Mouse (Mus musculus) bone marrow, adult 2 months (tissue): ENCODE measurements around the gene Sh3bgrl2. TPM values are rescaled to one million over a fixed set of nuclear protein-coding genes. Genes with fewer than 3 reads are reported as not detected.
"Not testable (repeated sequence)": the region's sequence is repeated elsewhere in the genome, so short reads cannot be mapped to it uniquely, and the experiment has no call there.

Source experiments
- H3K27ac ChIP-seq: fragments of 200-500 bp; 2 replicates; pipeline ENCODE4 v1.5.1; 2012; ENCODE audit warnings: low read depth, mild to moderate bottlenecking, control low read depth, inconsistent platforms, low read length; ENCODE audit not compliant: control insufficient read depth, poor library complexity, insufficient read depth
- H3K4me1 ChIP-seq: fragments of 200-500 bp; 2 replicates; pipeline ENCODE4 v1.6.1; 2011; ENCODE audit warnings: low read length; ENCODE audit not compliant: control insufficient read depth, insufficient read depth
- H3K4me3 ChIP-seq: fragments of 200-500 bp; replicated peaks from 2 replicates; pipeline ENCODE3; 2011; ENCODE audit warnings: mild to moderate bottlenecking, low read depth, low read length, control low read depth; ENCODE audit not compliant: control insufficient read depth
- CTCF ChIP-seq: fragments of 200-500 bp; IDR thresholded peaks from 2 replicates; pipeline ENCODE4 v1.5.1; 2011; ENCODE audit warnings: low read length, control low read depth; ENCODE audit not compliant: control insufficient read depth, insufficient read depth
- POLR2A ChIP-seq: fragments of 200-500 bp; IDR thresholded peaks from 2 replicates; pipeline ENCODE4 v1.6.1; 2011; ENCODE audit warnings: low read depth, mild to moderate bottlenecking, control low read depth, low read length, borderline replicate concordance; ENCODE audit not compliant: control insufficient read depth
- WGBS: fragments of 180-500 bp; shearing (Covaris S2); methylation state at CpG from one replicate; pipeline ENCODE4 v1.1.7; 2018; 5-methylcytosine and 5-hydroxymethylcytosine counted together
- polyA plus RNA-seq: library from polyadenylated mRNA; stranded (reverse); fragments of >200 nt; gene quantifications from 2 replicates; pipeline ENCODE4 v1.2.4, GENCODE M21; 2011; ENCODE audit warnings: low replicate concordance; ENCODE audit not compliant: missing spikeins, insufficient read depth, insufficient read length

Gene Sh3bgrl2
- polyA plus RNA-seq, result 3.9 and 6.8 TPM in 2 replicates

DNA sequence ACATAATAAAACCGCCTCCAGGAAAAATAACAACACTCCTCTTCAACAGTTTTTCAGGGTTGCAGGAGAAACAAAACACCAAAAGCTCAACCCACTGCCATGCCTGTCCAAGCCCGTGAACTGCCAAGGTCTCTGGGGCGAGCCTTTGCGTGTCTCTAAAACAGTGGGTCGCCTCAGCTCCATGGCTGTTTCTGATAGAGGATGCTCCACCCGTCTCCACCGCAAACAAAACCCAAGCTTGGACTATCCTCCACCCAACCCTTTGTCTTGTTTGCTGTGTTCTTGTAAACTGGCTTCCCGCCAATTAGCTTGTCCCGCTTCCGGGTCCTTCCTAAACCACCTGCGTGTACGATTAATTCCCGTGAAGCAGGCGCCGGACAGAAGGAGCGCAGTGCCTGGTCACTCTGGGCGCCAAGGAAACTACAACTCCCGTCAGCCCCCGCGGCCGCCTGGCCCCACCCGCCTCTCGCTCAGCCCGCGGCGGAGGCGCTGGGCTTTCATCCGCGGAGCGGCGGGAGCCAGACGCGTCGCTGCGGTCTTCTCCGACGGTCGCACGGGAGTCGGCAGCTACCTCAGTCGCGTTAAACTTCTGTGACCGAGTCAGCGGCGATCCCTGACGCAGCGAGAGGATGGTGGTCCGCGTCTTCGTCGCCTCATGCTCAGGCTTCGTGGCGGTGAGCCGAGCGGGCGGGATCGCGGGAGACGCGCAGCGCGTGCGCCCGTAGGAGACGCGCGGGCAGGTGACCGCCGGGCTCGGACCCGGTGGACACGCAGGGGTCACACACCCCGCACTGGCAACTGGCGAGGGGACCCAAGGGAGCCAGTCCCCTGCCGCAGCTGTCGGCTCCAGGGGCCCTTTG lies at the start of gene Sh3bgrl2:
TSS of gene Sh3bgrl2 (plus strand) at position 498 of the 860 bp plus-strand sequence.
- Histone ChIP-seq H3K4me3 (peak within 1 kb of the TSS; percentile 56), H3K4me1 (no peaks in the 10 kb centered on the region), H3K27ac (no peak within 1 kb of the TSS; the same call in 1 of the 2 replicates)
- TF ChIP-seq POLR2A, result peak; percentile 52; the same call in 1 of the 2 replicates
- TF ChIP-seq CTCF, result no peak
- 8% methylated on average over 76 of the region's 76 CpGs for WGBS

GRCm38 (mm10) chr9:83519081-83519480 lies 29.0 kb upstream of the Sh3bgrl2 start:
- not testable (repeated sequence) for H3K4me1 ChIP-seq, H3K27ac ChIP-seq, H3K4me3 ChIP-seq
- 85% methylated on average over 5 of the region's 5 CpGs for WGBS

- no peaks in the 10 kb centered on the region for H3K4me1 ChIP-seq
- no peak overlapping the region for H3K4me3 ChIP-seq
- TF ChIP-seq POLR2A (no peak), CTCF (no peak)
- WGBS, result 68% methylated on average over 6 of the region's 6 CpGs
- no peak overlapping the region for H3K27ac ChIP-seq
Observed at GRCm38 (mm10) chr9:83519510-83520155, 28.5 kb upstream of the Sh3bgrl2 start.

- WGBS, result 86% methylated on average over 7 of the region's 7 CpGs
- no peak overlapping the region for H3K27ac ChIP-seq
- no peak overlapping the region for H3K4me3 ChIP-seq
- TF ChIP-seq CTCF, result no peak
- TF ChIP-seq POLR2A, result no peak
- no peaks in the 10 kb centered on the region for H3K4me1 ChIP-seq
Observed at GRCm38 (mm10) chr9:83527341-83528060, 20.6 kb upstream of the Sh3bgrl2 start.

DNA sequence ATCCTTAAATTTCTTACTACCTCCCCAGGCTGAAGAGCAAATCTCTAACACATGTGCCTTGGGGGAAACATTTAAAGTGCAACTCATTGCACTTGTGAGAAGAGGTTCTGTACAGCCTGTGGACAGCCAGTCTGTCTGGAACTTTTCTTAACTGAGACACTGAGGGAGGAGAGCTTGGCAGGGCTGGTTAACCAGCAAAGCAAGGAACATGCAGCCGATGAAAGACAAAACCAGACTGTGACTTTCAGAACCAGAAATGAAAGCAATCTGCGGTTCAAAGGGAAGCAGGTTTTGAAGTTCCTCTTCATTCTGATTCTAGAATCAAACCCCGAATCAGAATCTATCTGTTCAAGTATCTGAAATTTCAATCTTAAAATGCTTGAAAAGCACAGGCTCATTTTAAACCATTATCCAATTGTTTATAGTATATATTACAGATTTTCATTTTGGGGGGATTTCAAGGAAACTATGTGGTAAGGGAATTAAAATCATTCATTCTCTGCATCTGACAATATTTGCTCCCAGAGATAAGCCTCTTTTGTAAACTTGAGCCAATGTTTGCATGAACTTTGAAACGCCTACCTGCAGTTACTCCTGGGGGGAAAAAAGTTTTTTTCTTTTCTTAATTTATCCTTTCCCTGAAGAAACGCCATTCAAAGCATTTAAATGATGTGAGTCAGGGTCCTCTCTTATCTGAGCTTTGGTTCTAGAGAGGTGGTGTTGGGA lies 14.9 kb upstream of the Sh3bgrl2 start:
- no peaks in the 10 kb centered on the region for H3K4me1 ChIP-seq

DNA sequence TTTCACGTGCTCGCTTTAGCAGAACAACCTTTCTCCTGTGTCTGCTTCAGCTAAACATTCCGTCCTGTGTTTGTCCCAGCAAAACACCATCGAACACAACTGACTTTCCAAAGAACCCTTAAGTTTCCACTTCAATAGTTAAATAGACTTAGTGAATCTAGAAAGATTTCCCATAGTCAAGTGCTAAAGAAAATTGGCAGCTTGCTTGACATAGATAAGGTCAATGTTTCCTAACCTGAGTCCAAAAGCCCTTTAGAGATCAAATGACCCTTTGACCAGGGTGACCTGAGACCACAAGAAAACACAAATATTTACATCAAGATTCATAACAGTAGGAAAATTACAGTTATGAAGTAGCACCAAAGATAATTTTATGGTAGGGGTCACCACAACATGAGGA lies 11.2 kb upstream of the Sh3bgrl2 start:
- Histone ChIP-seq H3K4me1 (no peaks in the 10 kb centered on the region), H3K27ac (no peak overlapping the region), H3K4me3 (no peak overlapping the region)
- TF ChIP-seq CTCF (no peak), POLR2A (no peak)
- WGBS, result 86% methylated on average over 4 of the region's 4 CpGs

More for the DNA sequence above, 14.9 kb upstream of the Sh3bgrl2 start:
- no peak overlapping the region for H3K4me3 ChIP-seq
- no peak overlapping the region for H3K27ac ChIP-seq
- TF ChIP-seq CTCF, result no peak
- TF ChIP-seq POLR2A, result no peak
- 48% methylated on average over 5 of the region's 5 CpGs for WGBS

- Histone ChIP-seq H3K4me3 (no peak overlapping the region), H3K27ac (no peak overlapping the region), H3K4me1 (no peaks in the 10 kb centered on the region)
- no peak for TF ChIP-seq CTCF
- TF ChIP-seq POLR2A, result no peak
- WGBS, result 54% methylated on average over 2 of the region's 2 CpGs
Observed at GRCm38 (mm10) chr9:83537510-83537909, 10.6 kb upstream of the Sh3bgrl2 start.
